Mouse (Mus musculus) ES-E14 (cell line): ENCODE data around the gene BC107364. TPM values are rescaled to one million over a fixed set of nuclear protein-coding genes. Genes with fewer than 3 reads are reported as not detected.

Source experiments
- DNase-seq: peaks from one replicate; pipeline ENCODE4 v3.0.0-alpha.2; 2013; ENCODE audit warnings: low read depth, low spot score
- H3K27ac ChIP-seq: 2 replicates; pipeline ENCODE4 v1.5.1; 2012; ENCODE audit warnings: low read depth, mild to moderate bottlenecking, low read length, moderate library complexity, mixed read lengths; ENCODE audit not compliant: poor library complexity, insufficient read depth, severe bottlenecking
- H3K36me3 ChIP-seq: 2 replicates; pipeline ENCODE4 v1.6.1; 2012; ENCODE audit warnings: mild to moderate bottlenecking, low read length, moderate library complexity, mixed read lengths; ENCODE audit not compliant: control insufficient read depth, poor library complexity, insufficient read depth, severe bottlenecking
- H3K4me1 ChIP-seq, 2 experiments: fragments of 150-350 bp in 1 of 2; sonication (generic) in 1 of 2; 2 replicates each; pipeline ENCODE4 v1.6.1; 2012; ENCODE audit warnings: low read length in 2 of 2, mild to moderate bottlenecking in 1 of 2, mixed read lengths in 1 of 2; ENCODE audit not compliant: control insufficient read depth in 2 of 2, insufficient read depth in 2 of 2, poor library complexity in 1 of 2
- H3K4me3 ChIP-seq, 2 experiments: fragments of 150-350 bp in 1 of 2; sonication (generic) in 1 of 2; 2 replicates each; pipeline ENCODE4 v1.5.1; 2012; ENCODE audit warnings: low read length in 2 of 2, low read depth in 1 of 2, mild to moderate bottlenecking in 1 of 2, mixed read lengths in 1 of 2; ENCODE audit not compliant: insufficient read depth in 1 of 2, poor library complexity in 1 of 2, severe bottlenecking in 1 of 2
- H3K9ac ChIP-seq: 2 replicates; pipeline ENCODE4 v1.6.1; 2012; ENCODE audit warnings: low read depth, mild to moderate bottlenecking, low read length, mixed read lengths; ENCODE audit not compliant: poor library complexity, insufficient read depth, severe bottlenecking
- H3K9me3 ChIP-seq: fragments of 150-350 bp; sonication (generic); 2 replicates; pipeline ENCODE4 v1.6.1; 2012; ENCODE audit warnings: low read depth, mild to moderate bottlenecking, low read length; ENCODE audit not compliant: control insufficient read depth, insufficient read depth
- CHD2 ChIP-seq: IDR thresholded peaks from 2 replicates; pipeline ENCODE4 v1.6.1; 2014; ENCODE audit warnings: mild to moderate bottlenecking, low read depth, low read length, inconsistent platforms
- HCFC1 ChIP-seq: IDR thresholded peaks from 2 replicates; pipeline ENCODE4 v1.6.1; 2012; ENCODE audit warnings: low read length, inconsistent platforms, borderline replicate concordance; ENCODE audit not compliant: insufficient read depth
- MAFK ChIP-seq: IDR thresholded peaks from 2 replicates; pipeline ENCODE4 v1.6.1; 2014; ENCODE audit warnings: mild to moderate bottlenecking, low read depth, low read length, inconsistent platforms; ENCODE audit not compliant: insufficient read depth
- ZC3H11A ChIP-seq: IDR thresholded peaks from 2 replicates; pipeline ENCODE4 v1.6.1; 2012; ENCODE audit warnings: low read depth, mild to moderate bottlenecking, inconsistent platforms, low read length, borderline replicate concordance
- ZNF384 ChIP-seq: IDR thresholded peaks from 2 replicates; pipeline ENCODE4 v1.6.1; 2012; ENCODE audit warnings: low read depth, low read length, inconsistent platforms
- in situ Hi-C, 2 experiments: fragments of 600-800 bp; cut with MboI; formaldehyde crosslinking; loops; one replicate each; pipeline ENCODE4 v1.15.1; 2025; ENCODE audit warnings: low sequenced_read_pairs in 2 of 2, inconsistent platforms in 1 of 2; ENCODE audit not compliant: unreplicated experiment in 2 of 2
- total RNA-seq: library from RNA; depleted of rRNA; stranded (reverse); fragments of 300-350 nt; gene quantifications from 2 replicates; pipeline ENCODE4 v1.2.3, GENCODE M21; 2012

Gene BC107364
- total RNA-seq, 1 experiment, result not detected

DNA sequence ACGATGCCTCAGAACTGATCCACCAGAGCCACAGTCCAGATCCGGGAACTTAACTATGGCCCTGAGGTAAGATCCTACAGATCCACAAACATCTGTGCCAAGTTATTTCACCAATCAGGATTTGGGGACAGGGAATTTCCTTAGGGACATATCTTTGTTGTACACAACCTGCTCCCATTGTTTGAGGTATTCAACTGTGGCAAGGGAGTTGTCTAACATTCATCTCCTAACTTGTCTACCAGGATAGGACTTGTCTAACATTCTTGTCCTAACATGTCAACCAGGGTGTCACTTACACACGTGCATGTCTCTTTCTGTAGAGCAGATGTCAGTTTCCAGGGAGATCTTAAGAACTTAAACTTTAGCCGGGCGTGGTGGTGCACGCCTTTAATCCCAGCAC is 35.5 kb downstream of the BC107364 start:
- Histone ChIP-seq H3K27ac (peak overlapping the region; percentile 82; the same call in 1 of the 2 replicates), H3K36me3 (no peaks in the 10 kb centered on the region), H3K9ac (no peak overlapping the region), H3K9me3 (no peaks in the 10 kb centered on the region), H3K4me1 (peaks cover 0 to 15% of the 10 kb centered on the region in 2 experiments; a peak in 2 of 4 replicates), H3K4me3 (no peak overlapping the region)
- in situ Hi-C loops, result loop anchor here in 1 of 2 experiments (25.0 kb wide), 1 partner anchor 329 kb away; no protein-coding TSS in a partner anchor
- DNase-seq, result no peak
- TF ChIP-seq ZC3H11A, result no peak
- TF ChIP-seq MAFK, result no peak
- no peak for TF ChIP-seq HCFC1
- no peak for TF ChIP-seq CHD2
- no peak for TF ChIP-seq ZNF384

DNA sequence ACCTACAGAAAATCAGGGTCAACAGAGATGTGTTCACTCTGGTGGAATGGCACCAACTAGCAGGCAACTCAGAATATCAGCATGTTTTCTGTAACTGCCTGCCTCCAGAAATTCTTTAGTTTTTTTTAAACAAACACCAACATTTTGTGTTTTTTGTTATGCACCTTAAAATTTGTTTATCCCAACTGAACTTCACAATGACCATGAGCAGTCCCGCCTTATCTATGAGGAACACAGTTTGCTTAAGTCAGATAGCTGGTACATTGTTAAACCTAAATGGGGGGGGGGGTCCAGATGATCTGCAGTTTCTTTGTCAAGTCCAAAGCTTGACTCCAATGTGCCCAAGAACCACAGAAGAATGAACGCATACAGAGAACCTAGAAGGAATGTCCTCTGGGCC is 36.0 kb downstream of the BC107364 start:
- in situ Hi-C loops, result loop anchor here in 1 of 2 experiments (25.0 kb wide), 1 partner anchor 329 kb away; no protein-coding TSS in a partner anchor

DNA sequence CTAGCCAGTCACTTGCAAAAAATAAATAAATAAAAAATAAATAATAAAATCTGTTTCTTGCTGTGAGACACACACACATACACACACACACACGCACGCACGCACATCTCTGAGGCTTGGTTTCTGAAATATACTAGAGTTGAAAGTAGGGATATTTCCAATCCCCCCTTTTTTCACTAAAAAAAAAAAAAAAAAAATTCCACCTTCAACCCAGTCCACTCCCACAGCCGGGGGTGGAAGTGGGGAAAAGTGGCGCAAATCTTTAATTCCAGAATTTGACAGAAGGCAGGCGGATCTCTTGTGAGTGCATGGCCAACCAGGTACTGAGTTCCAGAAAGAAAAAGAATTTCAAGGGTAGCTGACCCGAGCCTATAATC is 37.2 kb downstream of the BC107364 start:
- DNase-seq, result no peak
- no peak overlapping the region for H3K27ac ChIP-seq
- in situ Hi-C loops, result loop anchor here in 1 of 2 experiments (25.0 kb wide), 1 partner anchor 328 kb away; no protein-coding TSS in a partner anchor
- H3K4me3 ChIP-seq, result no peak overlapping the region
- no peaks in the 10 kb centered on the region for H3K36me3 ChIP-seq
- peaks cover 0 to 13% of the 10 kb centered on the region in 2 experiments; a peak in 2 of 4 replicates for H3K4me1 ChIP-seq
- TF ChIP-seq ZNF384 (no peak), CHD2 (no peak), ZC3H11A (no peak), MAFK (no peak), HCFC1 (no peak)
- no peak overlapping the region; the same call in 1 of the 2 replicates for H3K9ac ChIP-seq
- H3K9me3 ChIP-seq, result no peaks in the 10 kb centered on the region

More for the DNA sequence above, 36.0 kb downstream of the BC107364 start:
- DNase-seq, result no peak
- Histone ChIP-seq H3K36me3 (no peaks in the 10 kb centered on the region), H3K4me3 (no peak overlapping the region), H3K27ac (no peak overlapping the region; the same call in 1 of the 2 replicates), H3K4me1 (peaks cover 0 to 15% of the 10 kb centered on the region in 2 experiments; a peak in 2 of 4 replicates), H3K9ac (no peak overlapping the region), H3K9me3 (no peaks in the 10 kb centered on the region)
- no peak for TF ChIP-seq CHD2
- no peak for TF ChIP-seq HCFC1
- no peak for TF ChIP-seq MAFK
- TF ChIP-seq ZNF384, result no peak
- TF ChIP-seq ZC3H11A, result no peak

DNA sequence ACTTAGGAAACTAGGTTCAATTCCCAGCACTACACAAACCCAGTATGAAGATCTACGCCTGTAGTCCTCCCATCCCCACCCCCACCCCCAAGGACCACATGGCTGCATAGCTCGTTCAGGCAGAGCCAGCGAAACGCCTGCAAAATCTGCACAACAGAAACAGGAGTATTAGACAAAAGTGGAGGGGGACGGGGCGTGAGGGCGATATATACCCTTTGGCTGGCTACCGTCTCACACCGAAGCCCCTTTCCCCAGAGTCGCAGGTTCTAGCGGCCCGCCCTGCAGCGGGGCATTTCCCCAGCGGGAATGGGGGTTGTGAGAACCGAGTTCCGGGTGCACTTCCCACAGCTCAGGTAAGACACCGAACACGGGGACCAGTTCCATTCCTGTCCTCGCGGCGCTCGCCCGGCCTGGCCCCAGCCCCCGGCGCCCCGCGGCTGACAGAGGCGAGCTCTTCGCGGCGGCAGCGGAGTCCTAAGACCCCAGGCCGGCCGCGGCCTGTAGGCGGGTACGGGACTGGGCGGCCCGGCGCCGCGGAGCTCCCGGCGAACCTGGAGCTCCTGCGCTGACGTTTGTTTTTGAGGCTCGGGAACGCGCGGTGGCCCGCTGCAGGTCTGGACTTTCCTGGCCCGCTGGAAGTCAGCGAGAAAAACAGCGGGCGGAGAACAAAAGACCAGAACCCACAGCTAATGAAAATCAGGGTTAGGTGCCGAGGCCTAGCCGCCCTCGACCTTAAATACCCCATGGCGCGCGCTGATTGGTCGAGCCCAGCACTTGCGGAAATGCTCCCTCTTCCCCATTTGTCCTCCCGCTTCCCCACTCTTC is 37.8 kb downstream of the BC107364 start:
- Histone ChIP-seq H3K9me3 (no peaks in the 10 kb centered on the region), H3K36me3 (no peaks in the 10 kb centered on the region), H3K4me3 (peak overlapping the region; percentile 72 to 74), H3K27ac (peak overlapping the region; percentile 83), H3K9ac (peak overlapping the region; percentile 92), H3K4me1 (peaks cover 0 to 13% of the 10 kb centered on the region in 2 experiments; a peak in 2 of 4 replicates)
- in situ Hi-C loops, result loop anchor here in 1 of 2 experiments (25.0 kb wide), 1 partner anchor 327 kb away; no protein-coding TSS in a partner anchor
- 0 out of 2 replicates have a peak, but pooled peaks have one; percentile 14 for TF ChIP-seq HCFC1
- no peak for TF ChIP-seq MAFK
- peak; percentile 86 for DNase-seq
